Mouse (Mus musculus): Measurements from ENCODE around the gene Mxi1.

GRCm38 (mm10) chr19:53303382-53303781 is 6.9 kb upstream of the Mxi1 start:
- no peak for TF ChIP-seq CTCF (IDR thresholded peaks at IDR 0.05; ENCODE audit: low read depth)
- TF ChIP-seq EP300 (optimal IDR thresholded peaks at IDR 0.05), result no peak
